Mouse (Mus musculus): ENCODE measurements around the gene Ddx19b. TPM values are rescaled to one million over a fixed set of nuclear protein-coding genes. Genes with fewer than 3 reads are reported as not detected.

Ddx19b gene
- 3.5 TPM for polyA plus RNA-seq (2014; fragmentation: Illumina TruSeq; extraction: RNeasy Lipid Tissue Mini Kit (QIAGEN cat#74804); ENCODE audit: insufficient read depth, low read depth, low replicate concordance)

GRCm38 (mm10) chr8:111031572-111031971, at the start of gene Ddx19b:
Gene Ddx19b, minus strand, starts transcription at chr8:111031751.

GRCm38 (mm10) chr8:111056158-111056663, 24.7 kb upstream of the Ddx19b start, which contains the start of gene Exosc6:
Gene Exosc6, plus strand, starts transcription at chr8:111056339.

GRCm38 (mm10) chr8:111032916-111033315, 1.4 kb upstream of the Ddx19b start, which contains the start of gene Aars:
Gene Aars, plus strand, starts transcription at chr8:111033144.

GRCm38 (mm10) chr8:110997547-110998531, 33.7 kb downstream of the Ddx19b start, which contains the start of gene Ddx19a:
Gene Ddx19a, minus strand, starts transcription at chr8:110997800.

Other genes with a start within 250 kb of the Ddx19b start
- gene Il34, start 225.8 kb downstream of the Ddx19b start, polyA plus RNA-seq (2014; fragmentation: Illumina TruSeq; extraction: RNeasy Lipid Tissue Mini Kit (QIAGEN cat#74804); ENCODE audit: insufficient read depth, low read depth, low replicate concordance) = 13.5 TPM
- 21.9 TPM for gene Cog4, start 185.2 kb downstream of the Ddx19b start, polyA plus RNA-seq (2014; fragmentation: Illumina TruSeq; extraction: RNeasy Lipid Tissue Mini Kit (QIAGEN cat#74804); ENCODE audit: insufficient read depth, low read depth, low replicate concordance)
- gene Sf3b3, start 185.0 kb downstream of the Ddx19b start, polyA plus RNA-seq (2014; fragmentation: Illumina TruSeq; extraction: RNeasy Lipid Tissue Mini Kit (QIAGEN cat#74804); ENCODE audit: insufficient read depth, low read depth, low replicate concordance) = 20.4 TPM
- 4.0 TPM for gene Fuk, start 129.3 kb downstream of the Ddx19b start, polyA plus RNA-seq (2014; fragmentation: Illumina TruSeq; extraction: RNeasy Lipid Tissue Mini Kit (QIAGEN cat#74804); ENCODE audit: insufficient read depth, low read depth, low replicate concordance)
- gene St3gal2, start 111.8 kb downstream of the Ddx19b start, polyA plus RNA-seq (2014; fragmentation: Illumina TruSeq; extraction: RNeasy Lipid Tissue Mini Kit (QIAGEN cat#74804); ENCODE audit: insufficient read depth, low read depth, low replicate concordance) = 12.6 TPM
- 18.5 TPM for gene Ddx19a, start 34.0 kb downstream of the Ddx19b start, polyA plus RNA-seq (2014; fragmentation: Illumina TruSeq; extraction: RNeasy Lipid Tissue Mini Kit (QIAGEN cat#74804); ENCODE audit: insufficient read depth, low read depth, low replicate concordance)
- gene Aars, start 1.4 kb upstream of the Ddx19b start, polyA plus RNA-seq (2014; fragmentation: Illumina TruSeq; extraction: RNeasy Lipid Tissue Mini Kit (QIAGEN cat#74804); ENCODE audit: insufficient read depth, low read depth, low replicate concordance) = 17.0 TPM
- 0.71 TPM for gene Exosc6, start 24.6 kb upstream of the Ddx19b start, polyA plus RNA-seq (2014; fragmentation: Illumina TruSeq; extraction: RNeasy Lipid Tissue Mini Kit (QIAGEN cat#74804); ENCODE audit: insufficient read depth, low read depth, low replicate concordance)
- gene Clec18a, start 60.7 kb upstream of the Ddx19b start, polyA plus RNA-seq (2014; fragmentation: Illumina TruSeq; extraction: RNeasy Lipid Tissue Mini Kit (QIAGEN cat#74804); ENCODE audit: insufficient read depth, low read depth, low replicate concordance) = not detected
- gene Pdpr, start 62.9 kb upstream of the Ddx19b start, polyA plus RNA-seq (2014; fragmentation: Illumina TruSeq; extraction: RNeasy Lipid Tissue Mini Kit (QIAGEN cat#74804); ENCODE audit: insufficient read depth, low read depth, low replicate concordance) = 2.0 TPM
- 14.4 TPM for gene Glg1, start 227.5 kb upstream of the Ddx19b start, polyA plus RNA-seq (2014; fragmentation: Illumina TruSeq; extraction: RNeasy Lipid Tissue Mini Kit (QIAGEN cat#74804); ENCODE audit: insufficient read depth, low read depth, low replicate concordance)

Data from lung, adult 10 weeks (tissue).